Mouse (Mus musculus): ENCODE data around the gene Spink2.

- no peak for TF ChIP-seq CTCF (IDR thresholded peaks at IDR 0.05; ENCODE audit: borderline replicate concordance, insufficient read depth, low read length)
- TF ChIP-seq POLR2A (IDR thresholded peaks at IDR 0.05; ENCODE audit: low read depth, low read length): no peak
These were observed 43.8 kb downstream of the Spink2 start for GRCm38 (mm10) chr5:77167306-77167945.

Measured in embryonic fibroblast, embryonic 13.5 days (primary cell).